13 mouse cellular contexts compared by ENCODE assay signal in the genomic region with DNA sequence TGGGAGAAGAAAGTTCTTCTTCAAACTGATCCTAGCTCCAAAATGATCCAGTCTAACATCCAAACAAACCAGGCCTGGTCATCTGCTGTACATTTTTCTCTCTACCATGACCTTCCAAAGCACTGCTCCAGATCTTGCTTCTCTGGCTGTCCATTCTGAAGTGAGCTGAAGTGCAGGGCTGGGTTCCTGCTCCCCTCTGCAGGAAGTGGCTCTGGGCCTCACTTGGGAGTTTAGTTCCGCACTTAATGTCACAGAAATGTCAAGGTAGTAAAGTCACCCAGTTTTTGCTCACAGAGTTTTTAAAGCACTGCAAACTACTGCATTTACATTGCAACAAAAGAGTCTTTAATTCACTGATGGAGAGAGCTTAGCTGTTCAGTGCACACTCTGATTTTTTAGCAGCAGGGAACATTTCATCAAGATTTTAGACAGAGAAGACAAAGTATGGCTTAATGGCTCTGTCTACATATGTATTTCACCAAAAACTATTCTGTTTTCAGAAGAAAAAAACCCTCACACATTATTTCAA. TPM values are rescaled to one million over a fixed set of nuclear protein-coding genes. Genes with fewer than 3 reads are reported as not detected.
"Had no signal": no experiment of that assay in that cellular context is flagged by ENCODE, and none has a peak within 500 bp of the region (broad histone marks: within the 10 kb centered on the region; RNA-seq: fewer than 3 reads in every experiment).

No protein-coding gene starts in this region.

- DNase-seq: lung, adult 2 months; lung, postnatal 14 days; lung, postnatal 36 days; right cerebral cortex, postnatal 14 days; thymus, adult 2 months; thymus, postnatal 25 days; thymus, postnatal 4 days had no signal

- ATAC-seq: lung, postnatal 0 days; midbrain, embryonic 13.5 days; midbrain, embryonic 15.5 days had no signal

RNA-seq across cellular contexts. Expression of a gene that starts 20.5 kb away (rescaled TPM):
- total RNA-seq: megakaryocyte progenitor cell, adult 5-6 weeks; monocyte, adult 5-6 weeks; neutrophil, adult 5-6 weeks had no signal
